Mouse (Mus musculus) neural tube, postnatal 0 days (tissue): ENCODE results near the gene Gm19965. TPM values are rescaled to one million over a fixed set of nuclear protein-coding genes. Genes with fewer than 3 reads are reported as not detected.

Source experiments
- polyA plus RNA-seq: library from polyadenylated mRNA; unstranded; fragments of >200 nt; fragmentation: Nextera tagmentation; extraction: Ambion mirVana; gene quantifications from 2 replicates; pipeline ENCODE4 v1.2.1, GENCODE M21; 2015

Gene Gm19965
- not detected in 2 replicates for polyA plus RNA-seq

DNA sequence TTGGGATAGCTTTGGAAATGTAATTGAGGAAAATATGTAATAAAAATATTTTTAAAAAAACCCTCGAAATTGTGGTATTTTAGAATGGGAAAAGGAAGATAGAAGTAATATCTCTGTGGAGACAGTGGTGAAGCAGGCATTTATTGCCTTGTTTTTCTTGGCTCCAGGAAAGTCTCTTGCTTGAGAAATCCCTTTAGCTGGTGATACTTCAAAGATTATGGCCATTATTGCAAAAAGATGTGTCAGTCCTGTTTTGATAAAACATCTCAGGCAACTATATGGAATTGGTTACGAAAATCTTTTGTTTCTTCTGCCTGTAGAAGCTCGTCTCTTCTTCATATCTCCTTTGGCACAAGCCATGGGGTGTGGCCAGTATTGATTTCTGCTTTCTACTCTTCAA is at the start of gene Gm19965:
Gene Gm19965, plus strand, starts transcription at position 301 of the 400 bp plus-strand sequence.

